In genomic region chr4:150730061-150730812, GRCm38 (mm10) we compare ENCODE assay signal across 8 mouse cellular contexts.
DNase-seq lines count a peak whose midpoint lies in the region; ATAC-seq and TF ChIP-seq lines count a peak whose summit lies in the region.

No protein-coding gene starts in this region.

- DNase-seq in layer of hippocampus, adult 11-12 months (ENCODE audit: low spot score), result peak; percentile 63
- no peak for DNase-seq in layer of hippocampus, adult 9-10 months (ENCODE audit: low spot score)
- DNase-seq in hindbrain, embryonic 14.5 days (ENCODE audit: low spot score), result peak; percentile 42
- no peak for DNase-seq in liver, adult 2 months (ENCODE audit: extremely low read depth, low read depth, low spot score)
- DNase-seq in retina, embryonic 14.5 days (ENCODE audit: low spot score), result peak; percentile 49
- no peak for DNase-seq in cerebellum, postnatal 10 days
- no peak for DNase-seq in thymus, postnatal 0 days (ENCODE audit: low spot score)

- no peak overlapping the region for H3K4me3 ChIP-seq in forebrain, embryonic 15.5 days
- no peak overlapping the region for H3K4me3 ChIP-seq in hindbrain, embryonic 14.5 days (replicated peaks; ENCODE audit: low read length)
- H3K4me3 ChIP-seq in liver, adult 2 months (ENCODE audit: insufficient read depth, low read depth, low read length), result no peak overlapping the region

- TF ChIP-seq CTCF in liver, adult 2 months (IDR thresholded peaks at IDR 0.05; ENCODE audit: low read depth, low read length), result no peak

- TF ChIP-seq POLR2A in liver, adult 2 months (IDR thresholded peaks at IDR 0.05; ENCODE audit: extremely low read depth, insufficient read depth, low read length), result no peak

- no peaks in the 10 kb centered on the region for H3K27me3 ChIP-seq in forebrain, embryonic 15.5 days
- H3K27me3 ChIP-seq in hindbrain, embryonic 14.5 days (ENCODE audit: control insufficient read depth, insufficient read depth, low read length), result no peaks in the 10 kb centered on the region
- no peaks in the 10 kb centered on the region for H3K27me3 ChIP-seq in liver, adult 2 months (ENCODE audit: control insufficient read depth, insufficient read depth, low read length)

- no peak overlapping the region for H3K4me2 ChIP-seq in forebrain, embryonic 15.5 days (replicated peaks)
- H3K4me2 ChIP-seq in hindbrain, embryonic 14.5 days (replicated peaks), result no peak overlapping the region

- H3K27ac ChIP-seq in forebrain, embryonic 15.5 days (replicated peaks), result 0 out of 2 replicates have a peak overlapping the region, but pooled peaks have one; percentile 8
- peak overlapping the region; percentile 67 for H3K27ac ChIP-seq in hindbrain, embryonic 14.5 days
- peak overlapping the region; percentile 50 for H3K27ac ChIP-seq in liver, adult 2 months (replicated peaks; ENCODE audit: insufficient read depth, low read depth, low read length)

- peaks cover 11% of the 10 kb centered on the region for H3K4me1 ChIP-seq in forebrain, embryonic 15.5 days
- peaks cover 7% of the 10 kb centered on the region for H3K4me1 ChIP-seq in hindbrain, embryonic 14.5 days (replicated peaks; ENCODE audit: control insufficient read depth, insufficient read depth, low read length)
- H3K4me1 ChIP-seq in liver, adult 2 months (ENCODE audit: control insufficient read depth, insufficient read depth, low read length), result peaks cover 14% of the 10 kb centered on the region

- no peak overlapping the region for H3K9ac ChIP-seq in forebrain, embryonic 15.5 days (replicated peaks)
- H3K9ac ChIP-seq in hindbrain, embryonic 14.5 days, result no peak overlapping the region
- H3K9ac ChIP-seq in liver, adult 2 months (ENCODE audit: low read depth, low read length), result no peak overlapping the region

- 4% methylated on average over 10 of the region's 12 CpGs for WGBS in forebrain, embryonic 15.5 days
- WGBS in hindbrain, embryonic 14.5 days, result 4% methylated on average over 11 of the region's 12 CpGs
- WGBS in liver, adult 2 months, result 39% methylated on average over 12 of the region's 12 CpGs

- no peaks in the 10 kb centered on the region for H3K9me3 ChIP-seq in forebrain, embryonic 15.5 days
- peaks cover 3% of the 10 kb centered on the region for H3K9me3 ChIP-seq in hindbrain, embryonic 14.5 days (ENCODE audit: control insufficient read depth, low read length)

- ATAC-seq in forebrain, embryonic 15.5 days (replicated peaks), result no peak
- peak; percentile 78; the same call in 1 of the 2 replicates for ATAC-seq in hindbrain, embryonic 14.5 days (ENCODE audit: low FRiP score)

- H3K36me3 ChIP-seq in forebrain, embryonic 15.5 days, result no peaks in the 10 kb centered on the region
- H3K36me3 ChIP-seq in hindbrain, embryonic 14.5 days (replicated peaks; ENCODE audit: control insufficient read depth, insufficient read depth), result no peaks in the 10 kb centered on the region
- H3K36me3 ChIP-seq in liver, adult 2 months (ENCODE audit: control insufficient read depth, insufficient read depth, low read length), result no peaks in the 10 kb centered on the region

- no peaks in the 10 kb centered on the region for H3K79me2 ChIP-seq in liver, adult 2 months (ENCODE audit: control insufficient read depth, insufficient read depth, low read length)

Comparison
In these comparisons a context has a peak if more than half of its experiments do, and no peak if none do; other contexts are left out.
1. DNase-seq: peak in layer of hippocampus, adult 11-12 months (single experiment), hindbrain, embryonic 14.5 days (single experiment) and retina, embryonic 14.5 days (single experiment); none in layer of hippocampus, adult 9-10 months (single experiment), liver, adult 2 months (single experiment), cerebellum, postnatal 10 days (0 of 2) and thymus, postnatal 0 days (single experiment).
2. H3K27ac ChIP-seq: peak in every context shown above with its lines; median percentile 67 in hindbrain, embryonic 14.5 days; 50 in liver, adult 2 months; 8 in forebrain, embryonic 15.5 days.